Mouse (Mus musculus) olfactory bulb, adult 2 months (tissue): ENCODE data around the gene Cntn5.

Experiments used
- CTCF ChIP-seq: fragments of 200-500 bp; IDR thresholded peaks from 2 replicates; pipeline ENCODE4 v1.5.1; 2012; ENCODE audit warnings: low read depth, mild to moderate bottlenecking, low read length, moderate library complexity; ENCODE audit not compliant: insufficient read depth
- POLR2A ChIP-seq: fragments of 200-500 bp; IDR thresholded peaks from 2 replicates; pipeline ENCODE4 v1.6.1; 2012; ENCODE audit warnings: mild to moderate bottlenecking, low read depth, low read length, moderate library complexity; ENCODE audit not compliant: insufficient read depth

GRCm38 (mm10) chr9:10668676-10669075 lies 235.9 kb downstream of the Cntn5 start:
- no peak for TF ChIP-seq CTCF
- no peak for TF ChIP-seq POLR2A
